Mouse (Mus musculus) stomach, postnatal 0 days (tissue): ENCODE measurements at regions not wholly inside any gene's neighbourhood (a gene's known extent, or its start where the extent isn't known, plus 50 kb on each side); places are given as distances from the start of the nearest gene placed in this dataset.
A peak's percentile ranks its signal among the peaks of the same experiment; 100 is the strongest.

Experiments used
- ATAC-seq: fragments of 200-750 bp; cut with Nextera tagmentation; 2 replicates; pipeline ENCODE4 v1.8.0; 2017; ENCODE audit not compliant: low FRiP score, low TSS enrichment
- DNase-seq: peaks from one replicate; pipeline ENCODE4 v3.0.0-alpha.2; 2016; ENCODE audit warnings: low spot score
- H3K27ac ChIP-seq: fragments of 300-500 bp; sonication (generic); replicated peaks from 2 replicates; pipeline ENCODE4 v1.5.1; 2014; ENCODE audit warnings: mild to moderate bottlenecking, control low read depth
- H3K27me3 ChIP-seq: fragments of 300-500 bp; sonication (generic); 2 replicates; pipeline ENCODE4 v1.6.1; 2014; ENCODE audit warnings: low read length; ENCODE audit not compliant: control insufficient read depth, insufficient read depth
- H3K36me3 ChIP-seq: fragments of 300-500 bp; sonication (generic); 2 replicates; pipeline ENCODE4 v1.6.1; 2014; ENCODE audit warnings: low read length, mixed read lengths; ENCODE audit not compliant: control insufficient read depth, insufficient read depth
- H3K4me1 ChIP-seq: fragments of 300-500 bp; sonication (generic); replicated peaks from 2 replicates; pipeline ENCODE4 v1.6.1; 2014; ENCODE audit warnings: antibody characterized with exemption; ENCODE audit not compliant: control insufficient read depth, insufficient read depth
- H3K4me2 ChIP-seq: fragments of 300-500 bp; sonication (generic); replicated peaks from 2 replicates; pipeline ENCODE4 v1.6.1; 2014; ENCODE audit warnings: low read depth, mild to moderate bottlenecking, control low read depth, moderate library complexity
- H3K4me3 ChIP-seq: fragments of 300-500 bp; sonication (generic); 2 replicates; pipeline ENCODE4 v1.5.1; 2014; ENCODE audit warnings: low read depth, low read length, control low read depth
- H3K9ac ChIP-seq: fragments of 300-500 bp; sonication (generic); 2 replicates; pipeline ENCODE4 v1.6.1; 2014; ENCODE audit warnings: mild to moderate bottlenecking, low read length, control low read depth, mixed read lengths
- H3K9me3 ChIP-seq: fragments of 300-500 bp; sonication (generic); 2 replicates; pipeline ENCODE4 v1.6.1; 2016; ENCODE audit warnings: low read length; ENCODE audit not compliant: control insufficient read depth
- CTCF ChIP-seq: IDR thresholded peaks from 2 replicates; pipeline ENCODE4 v1.5.1; 2016; ENCODE audit warnings: antibody characterized with exemption, low read depth, mild to moderate bottlenecking, moderate library complexity
- EP300 ChIP-seq: optimal IDR thresholded peaks from 2 replicates; pipeline ENCODE3; 2016; ENCODE audit warnings: antibody characterized with exemption
- WGBS: fragments of 180-500 bp; shearing (Covaris S2); extraction: QIAGEN DNeasy Blood & Tissue Kit; methylation state at CpG from one replicate; pipeline ENCODE4 v1.1.7; 2014; 5-methylcytosine and 5-hydroxymethylcytosine counted together

- no peaks in the 10 kb centered on the region for H3K36me3 ChIP-seq
- 55% methylated on average over 3 of the region's 3 CpGs for WGBS
- no peaks in the 10 kb centered on the region for H3K27me3 ChIP-seq
- DNase-seq (no peak), ATAC-seq (no peak)
- TF ChIP-seq EP300 (no peak), CTCF (no peak)
- H3K4me2 ChIP-seq = no peak overlapping the region
- H3K4me3 ChIP-seq = no peak overlapping the region
- H3K9ac ChIP-seq = no peak overlapping the region
- H3K4me1 ChIP-seq = no peaks in the 10 kb centered on the region
- no peaks in the 10 kb centered on the region for H3K9me3 ChIP-seq
- H3K27ac ChIP-seq = no peak overlapping the region
These were observed 109.6 kb upstream of the Topaz1 start for GRCm38 (mm10) chr9:122637591-122637990.

GRCm38 (mm10) chr9:122639239-122639638, 107.9 kb upstream of the Topaz1 start:
- Histone ChIP-seq H3K27me3 (no peaks in the 10 kb centered on the region), H3K9me3 (no peaks in the 10 kb centered on the region), H3K4me3 (no peak overlapping the region), H3K4me2 (no peak overlapping the region), H3K4me1 (no peaks in the 10 kb centered on the region), H3K36me3 (no peaks in the 10 kb centered on the region), H3K27ac (no peak overlapping the region), H3K9ac (no peak overlapping the region)
- no peak for ATAC-seq
- TF ChIP-seq CTCF = no peak
- no peak for TF ChIP-seq EP300
- WGBS = 68% methylated on average over 4 of the region's 4 CpGs
- DNase-seq = no peak

GRCm38 (mm10) chr9:122642913-122643312, 104.2 kb upstream of the Topaz1 start:
- Histone ChIP-seq H3K27me3 (no peaks in the 10 kb centered on the region), H3K36me3 (no peaks in the 10 kb centered on the region), H3K9ac (no peak overlapping the region), H3K4me2 (no peak overlapping the region), H3K4me3 (no peak overlapping the region), H3K27ac (no peak overlapping the region), H3K9me3 (no peaks in the 10 kb centered on the region), H3K4me1 (no peaks in the 10 kb centered on the region)
- TF ChIP-seq EP300 (no peak), CTCF (no peak)
- DNase-seq (no peak), ATAC-seq (no peak)
- WGBS = 47% methylated on average over 7 of the region's 7 CpGs

- Histone ChIP-seq H3K9ac (no peak overlapping the region), H3K4me3 (no peak overlapping the region), H3K36me3 (no peaks in the 10 kb centered on the region), H3K9me3 (no peaks in the 10 kb centered on the region), H3K4me1 (no peaks in the 10 kb centered on the region), H3K27me3 (no peaks in the 10 kb centered on the region), H3K4me2 (no peak overlapping the region), H3K27ac (no peak overlapping the region)
- no peak for TF ChIP-seq CTCF
- TF ChIP-seq EP300 = no peak
- no peak for DNase-seq
- no peak for ATAC-seq
- WGBS = 76% methylated on average over 5 of the region's 5 CpGs
These were observed 101.6 kb upstream of the Topaz1 start for GRCm38 (mm10) chr9:122645569-122645968.

- ATAC-seq (no peak), DNase-seq (no peak)
- TF ChIP-seq CTCF (no peak), EP300 (no peak)
- Histone ChIP-seq H3K9me3 (no peaks in the 10 kb centered on the region), H3K9ac (no peak overlapping the region), H3K36me3 (no peaks in the 10 kb centered on the region), H3K27ac (no peak overlapping the region), H3K4me1 (no peaks in the 10 kb centered on the region), H3K27me3 (no peaks in the 10 kb centered on the region), H3K4me2 (no peak overlapping the region), H3K4me3 (no peak overlapping the region)
- WGBS = 68% methylated on average over 3 of the region's 3 CpGs
These were observed 96.3 kb upstream of the Topaz1 start for GRCm38 (mm10) chr9:122650862-122651261.

GRCm38 (mm10) chr9:122655583-122655982, 91.6 kb upstream of the Topaz1 start:
- WGBS = 39% methylated on average over 17 of the region's 17 CpGs
- ATAC-seq (no peak), DNase-seq (peak; percentile 17)
- TF ChIP-seq CTCF (no peak), EP300 (no peak)
- H3K9ac ChIP-seq = no peak overlapping the region
- no peaks in the 10 kb centered on the region for H3K4me1 ChIP-seq
- H3K4me3 ChIP-seq = no peak overlapping the region
- no peak overlapping the region for H3K4me2 ChIP-seq
- H3K27ac ChIP-seq = no peak overlapping the region
- H3K9me3 ChIP-seq = no peaks in the 10 kb centered on the region
- no peaks in the 10 kb centered on the region for H3K27me3 ChIP-seq
- H3K36me3 ChIP-seq = no peaks in the 10 kb centered on the region
